Mouse (Mus musculus) testis, adult 2 months (tissue): ENCODE measurements around the gene Accs. TPM values are rescaled to one million over a fixed set of nuclear protein-coding genes. Genes with fewer than 3 reads are reported as not detected.

ENCODE experiments used
- H3K27ac ChIP-seq: fragments of 200-500 bp; 2 replicates; pipeline ENCODE4 v1.5.1; 2012; ENCODE audit warnings: low read depth, low read length; ENCODE audit not compliant: control insufficient read depth, insufficient read depth
- H3K27me3 ChIP-seq: fragments of 200-500 bp; 2 replicates; pipeline ENCODE4 v1.6.1; 2012; ENCODE audit warnings: mild to moderate bottlenecking, low read length, moderate library complexity; ENCODE audit not compliant: control insufficient read depth, insufficient read depth
- H3K36me3 ChIP-seq: fragments of 200-500 bp; 2 replicates; pipeline ENCODE4 v1.6.1; 2012; ENCODE audit warnings: mild to moderate bottlenecking, low read length; ENCODE audit not compliant: control insufficient read depth, insufficient read depth
- H3K4me1 ChIP-seq: fragments of 200-500 bp; 2 replicates; pipeline ENCODE4 v1.6.1; 2012; ENCODE audit warnings: low read length; ENCODE audit not compliant: control insufficient read depth, insufficient read depth
- H3K4me3 ChIP-seq: fragments of 200-500 bp; 2 replicates; pipeline ENCODE4 v1.5.1; 2012; ENCODE audit warnings: low read depth, mild to moderate bottlenecking, low read length, moderate library complexity, mixed read lengths; ENCODE audit not compliant: control insufficient read depth
- CTCF ChIP-seq: fragments of 200-500 bp; IDR thresholded peaks from 2 replicates; pipeline ENCODE4 v1.5.1; 2012; ENCODE audit warnings: low read depth, mild to moderate bottlenecking, inconsistent platforms, low read length, moderate library complexity; ENCODE audit not compliant: control insufficient read depth, insufficient read depth, insufficient replicate concordance
- POLR2A ChIP-seq: fragments of 200-500 bp; IDR thresholded peaks from 2 replicates; pipeline ENCODE4 v1.6.1; 2012; ENCODE audit warnings: low read depth, mild to moderate bottlenecking, inconsistent platforms, low read length, moderate library complexity; ENCODE audit not compliant: control insufficient read depth
- polyA plus RNA-seq: library from polyadenylated mRNA; depleted of rRNA; stranded (reverse); fragments of >200 nt; gene quantifications from 2 replicates; pipeline ENCODE4 v1.2.3, GENCODE M21; 2012

Accs gene
- polyA plus RNA-seq, 1 experiment: 2.6 TPM

GRCm38 (mm10) chr2:93822045-93822749 lies 27.5 kb downstream of the Accs start, which contains the start of gene Ext2:
Gene Ext2, minus strand, starts transcription at chr2:93822568.
- Histone ChIP-seq H3K4me3 (peak within 1 kb of the TSS; percentile 93), H3K27ac (peak within 1 kb of the TSS; percentile 62), H3K36me3 (no peaks in the 10 kb centered on the region), H3K27me3 (no peaks in the 10 kb centered on the region), H3K4me1 (peaks cover 6% of the 10 kb centered on the region)
- TF ChIP-seq POLR2A (peak; percentile 21; the same call in 1 of the 2 replicates), CTCF (peak; percentile 100)

GRCm38 (mm10) chr2:93817791-93818190 lies 32.0 kb downstream of the Accs start:
- Histone ChIP-seq H3K36me3 (no peaks in the 10 kb centered on the region), H3K4me1 (peaks cover 14% of the 10 kb centered on the region), H3K4me3 (no peak overlapping the region), H3K27me3 (no peaks in the 10 kb centered on the region), H3K27ac (no peak overlapping the region)
- TF ChIP-seq CTCF (no peak), POLR2A (no peak)

GRCm38 (mm10) chr2:93813343-93813742 lies 36.4 kb downstream of the Accs start:
- H3K27ac ChIP-seq: no peak overlapping the region
- peak overlapping the region; percentile 13 for H3K4me3 ChIP-seq
- H3K36me3 ChIP-seq: no peaks in the 10 kb centered on the region
- no peaks in the 10 kb centered on the region for H3K27me3 ChIP-seq
- peaks cover 8% of the 10 kb centered on the region for H3K4me1 ChIP-seq
- TF ChIP-seq POLR2A: no peak
- TF ChIP-seq CTCF: peak; percentile 61; the same call in 1 of the 2 replicates

- H3K36me3 ChIP-seq: no peaks in the 10 kb centered on the region
- no peak overlapping the region for H3K27ac ChIP-seq
- peak; percentile 91; the same call in 1 of the 2 replicates for TF ChIP-seq CTCF
- no peak for TF ChIP-seq POLR2A
- H3K4me3 ChIP-seq: no peak overlapping the region
- H3K27me3 ChIP-seq: no peaks in the 10 kb centered on the region
- peaks cover 8% of the 10 kb centered on the region for H3K4me1 ChIP-seq
These were observed 37.9 kb downstream of the Accs start for GRCm38 (mm10) chr2:93811812-93812211.

- H3K4me3 ChIP-seq: no peak overlapping the region
- no peaks in the 10 kb centered on the region for H3K36me3 ChIP-seq
- TF ChIP-seq POLR2A: no peak
- peak; percentile 79; the same call in 1 of the 2 replicates for TF ChIP-seq CTCF
- peaks cover 8% of the 10 kb centered on the region for H3K4me1 ChIP-seq
- H3K27me3 ChIP-seq: no peaks in the 10 kb centered on the region
- H3K27ac ChIP-seq: no peak overlapping the region
These were observed 39.8 kb downstream of the Accs start for GRCm38 (mm10) chr2:93809931-93810330.

GRCm38 (mm10) chr2:93808071-93808470 lies 41.7 kb downstream of the Accs start:
- Histone ChIP-seq H3K4me3 (no peak overlapping the region), H3K27ac (no peak overlapping the region), H3K27me3 (no peaks in the 10 kb centered on the region), H3K36me3 (no peaks in the 10 kb centered on the region), H3K4me1 (peaks cover under 1% of the 10 kb centered on the region; the same call in 1 of the 2 replicates)
- TF ChIP-seq POLR2A (no peak), CTCF (no peak)

- Histone ChIP-seq H3K4me3 (no peak overlapping the region), H3K27ac (no peak overlapping the region), H3K27me3 (no peaks in the 10 kb centered on the region), H3K4me1 (no peaks in the 10 kb centered on the region), H3K36me3 (no peaks in the 10 kb centered on the region)
- TF ChIP-seq CTCF: no peak
- TF ChIP-seq POLR2A: no peak
These were observed 42.3 kb downstream of the Accs start for GRCm38 (mm10) chr2:93807440-93807839.

- H3K27me3 ChIP-seq: no peaks in the 10 kb centered on the region
- TF ChIP-seq CTCF: no peak
- no peak for TF ChIP-seq POLR2A
- no peak overlapping the region for H3K4me3 ChIP-seq
- no peaks in the 10 kb centered on the region for H3K4me1 ChIP-seq
- H3K36me3 ChIP-seq: no peaks in the 10 kb centered on the region
- no peak overlapping the region for H3K27ac ChIP-seq
These were observed 43.1 kb downstream of the Accs start for GRCm38 (mm10) chr2:93806487-93807201.
